Mouse (Mus musculus) limb, embryonic 12.5 days (tissue): ENCODE data around the gene Terb1. TPM values are rescaled to one million over a fixed set of nuclear protein-coding genes. Genes with fewer than 3 reads are reported as not detected.

ENCODE experiments used
- ATAC-seq: fragments of 200-750 bp; cut with Nextera tagmentation; 2 replicates; pipeline ENCODE4 v1.8.0; 2017; ENCODE audit warnings: low read depth, moderate TSS enrichment; ENCODE audit not compliant: insufficient number of reproducible peaks, insufficient read depth, low FRiP score, low TSS enrichment
- H3K27ac ChIP-seq: fragments of 300-500 bp; sonication (generic); 2 replicates; pipeline ENCODE4 v1.5.1; 2016; ENCODE audit warnings: mild to moderate bottlenecking, moderate library complexity
- H3K27me3 ChIP-seq: fragments of 300-500 bp; sonication (generic); 2 replicates; pipeline ENCODE4 v1.6.1; 2016; ENCODE audit warnings: mild to moderate bottlenecking, moderate library complexity
- H3K36me3 ChIP-seq: fragments of 300-500 bp; sonication (generic); 2 replicates; pipeline ENCODE4 v1.6.1; 2016; ENCODE audit warnings: mild to moderate bottlenecking, moderate library complexity
- H3K4me1 ChIP-seq: fragments of 300-500 bp; sonication (generic); replicated peaks from 2 replicates; pipeline ENCODE4 v1.6.1; 2016
- H3K4me2 ChIP-seq: fragments of 300-500 bp; sonication (generic); 2 replicates; pipeline ENCODE4 v1.6.1; 2016; ENCODE audit warnings: mild to moderate bottlenecking, moderate library complexity
- H3K4me3 ChIP-seq: fragments of 300-500 bp; sonication (generic); replicated peaks from 2 replicates; pipeline ENCODE4 v1.5.1; 2016; ENCODE audit warnings: mild to moderate bottlenecking
- H3K9ac ChIP-seq: fragments of 300-500 bp; sonication (generic); replicated peaks from 2 replicates; pipeline ENCODE4 v1.6.1; 2016; ENCODE audit warnings: mild to moderate bottlenecking, moderate library complexity
- H3K9me3 ChIP-seq: fragments of 300-500 bp; sonication (generic); 2 replicates; pipeline ENCODE4 v1.6.1; 2016; ENCODE audit warnings: mild to moderate bottlenecking, moderate library complexity
- WGBS: fragments of 180-500 bp; shearing (Covaris S2); methylation state at CpG from one replicate; pipeline ENCODE4 v1.1.7; 2016; 5-methylcytosine and 5-hydroxymethylcytosine counted together
- polyA plus RNA-seq: library from polyadenylated mRNA; unstranded; fragments of >200 nt; fragmentation: Nextera tagmentation; extraction: Ambion mirVana; gene quantifications from 2 replicates; pipeline ENCODE4 v1.2.1, GENCODE M21; 2016

Terb1 gene
- polyA plus RNA-seq, 1 experiment from 2014 or later = 0.70 TPM

DNA sequence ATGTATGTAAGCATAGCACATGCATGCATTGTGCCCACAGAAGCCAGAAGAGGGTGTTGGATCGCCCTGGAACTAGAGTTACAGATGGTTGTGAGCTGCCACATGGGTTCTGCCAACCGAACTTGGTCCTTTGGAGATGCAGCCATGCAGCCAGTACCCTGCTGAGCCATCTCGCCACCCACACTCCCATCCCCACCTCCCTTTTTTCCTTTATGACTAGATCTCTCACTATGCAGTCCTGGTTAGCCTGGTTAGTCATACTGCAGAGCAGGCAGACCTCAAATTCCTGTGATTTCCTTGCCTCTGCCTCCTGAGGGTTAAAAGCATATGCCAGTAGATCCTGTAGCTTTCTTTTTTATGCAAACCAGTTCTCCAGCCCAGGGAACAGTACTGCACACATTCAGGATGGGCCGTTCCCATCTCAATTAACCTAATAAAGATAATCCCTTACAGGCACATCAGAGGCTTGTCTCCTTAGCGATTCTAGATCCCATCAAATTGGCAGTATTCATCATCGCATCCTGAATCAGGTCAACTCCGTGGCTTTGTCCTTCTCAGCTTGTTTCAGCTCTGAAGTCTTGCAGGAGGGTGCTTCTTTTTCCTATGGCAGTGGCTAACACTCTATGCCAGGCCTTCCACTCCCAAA lies 99.0 kb downstream of the Terb1 start:
- no peaks in the 10 kb centered on the region for H3K9me3 ChIP-seq
- no peak for ATAC-seq
- no peaks in the 10 kb centered on the region for H3K36me3 ChIP-seq
- H3K9ac ChIP-seq = no peak overlapping the region
- WGBS = 61% methylated on average over 7 of the region's 7 CpGs
- no peak overlapping the region for H3K4me2 ChIP-seq
- no peaks in the 10 kb centered on the region for H3K27me3 ChIP-seq
- H3K27ac ChIP-seq = no peak overlapping the region
- no peaks in the 10 kb centered on the region for H3K4me1 ChIP-seq
- no peak overlapping the region for H3K4me3 ChIP-seq

DNA sequence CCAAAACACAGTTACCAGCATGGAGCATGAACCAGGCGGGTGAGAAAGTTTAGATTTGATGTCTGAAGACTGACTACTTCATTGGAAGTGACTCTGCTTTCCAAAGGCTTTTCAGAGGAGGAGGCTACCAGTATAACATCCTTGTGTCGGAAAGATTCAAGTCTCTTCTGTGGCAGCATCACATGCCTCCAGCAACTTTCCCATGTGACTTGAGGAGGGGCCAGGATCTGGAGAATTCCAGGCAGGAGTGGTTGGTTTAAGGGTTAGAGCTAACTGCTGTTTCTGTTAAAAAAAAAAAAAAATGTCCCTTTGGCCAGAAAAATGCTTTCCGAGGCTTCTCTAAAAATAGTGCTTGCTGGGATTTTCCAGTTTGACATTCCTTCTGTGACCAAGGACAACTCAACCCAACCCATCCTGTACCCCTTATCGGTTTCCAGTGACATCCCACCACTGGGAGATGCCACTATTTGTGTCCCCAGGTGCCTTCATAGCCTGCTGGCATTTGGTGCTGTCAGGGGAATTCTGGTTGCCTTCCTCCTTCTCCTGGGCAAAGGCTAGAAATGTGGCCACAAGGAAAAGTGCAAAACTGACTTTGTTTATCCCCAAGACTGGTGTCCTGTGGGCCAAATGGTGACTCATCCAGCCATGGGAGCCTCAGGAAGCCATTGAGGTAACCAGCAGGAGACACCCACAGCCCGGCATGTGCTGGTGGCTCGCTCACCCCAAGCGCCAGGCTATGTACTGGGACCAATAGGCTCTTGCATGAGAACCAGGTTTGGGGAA lies 101.2 kb downstream of the Terb1 start:
- no peak for ATAC-seq
- WGBS = 86% methylated on average over 7 of the region's 7 CpGs

DNA sequence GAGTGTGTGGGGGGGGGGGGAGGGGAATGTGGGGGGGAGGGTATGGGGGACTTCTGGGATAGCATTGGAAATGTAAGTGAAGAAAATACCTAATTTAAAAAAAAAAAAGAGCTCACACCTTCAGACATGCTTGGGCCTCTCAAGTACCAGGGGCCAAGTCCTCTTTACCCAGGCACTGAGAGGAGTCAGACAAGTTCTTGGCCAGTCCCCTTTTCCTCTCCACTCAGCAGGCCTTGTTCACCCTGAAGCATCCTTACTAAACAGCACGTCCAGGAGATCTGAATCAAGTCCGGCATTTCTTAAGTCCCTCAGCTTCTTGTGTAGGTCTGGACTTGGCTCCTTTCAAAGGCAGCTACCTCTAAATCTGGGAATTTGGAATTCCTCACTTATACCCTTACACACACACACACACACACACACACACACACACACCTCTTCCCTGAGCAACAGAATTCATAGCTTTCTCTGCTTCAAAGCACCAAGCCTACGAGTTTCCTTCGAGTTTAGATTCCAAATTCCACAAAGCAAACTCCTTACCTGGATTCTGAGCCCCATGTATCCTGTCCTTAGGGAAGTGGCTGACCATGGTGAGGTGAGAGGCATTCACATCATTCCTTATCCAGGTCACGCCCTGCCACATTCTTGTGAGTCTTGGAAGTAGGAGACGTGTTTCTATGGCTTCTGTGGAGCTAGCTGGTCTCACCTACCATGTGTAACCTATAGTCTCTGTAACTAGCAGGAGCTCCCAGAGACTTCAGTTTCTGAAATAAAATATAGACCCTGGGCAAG lies 103.2 kb downstream of the Terb1 start:
- Histone ChIP-seq H3K36me3 (no peaks in the 10 kb centered on the region), H3K4me2 (no peak overlapping the region), H3K9me3 (no peaks in the 10 kb centered on the region), H3K27me3 (no peaks in the 10 kb centered on the region), H3K4me1 (no peaks in the 10 kb centered on the region), H3K9ac (no peak overlapping the region), H3K27ac (no peak overlapping the region), H3K4me3 (no peak overlapping the region)
- 72% methylated on average over 6 of the region's 6 CpGs for WGBS
- no peak for ATAC-seq

More for the DNA sequence above, 101.2 kb downstream of the Terb1 start:
- no peak overlapping the region for H3K4me3 ChIP-seq
- no peaks in the 10 kb centered on the region for H3K27me3 ChIP-seq
- H3K36me3 ChIP-seq = no peaks in the 10 kb centered on the region
- H3K4me2 ChIP-seq = no peak overlapping the region
- H3K4me1 ChIP-seq = no peaks in the 10 kb centered on the region
- H3K9ac ChIP-seq = no peak overlapping the region
- H3K9me3 ChIP-seq = no peaks in the 10 kb centered on the region
- H3K27ac ChIP-seq = no peak overlapping the region

- H3K4me2 ChIP-seq = no peak overlapping the region
- no peaks in the 10 kb centered on the region for H3K9me3 ChIP-seq
- 72% methylated on average over 15 of the region's 15 CpGs for WGBS
- H3K4me3 ChIP-seq = no peak overlapping the region
- ATAC-seq = no peak
- H3K36me3 ChIP-seq = no peaks in the 10 kb centered on the region
- H3K9ac ChIP-seq = no peak overlapping the region
- no peaks in the 10 kb centered on the region for H3K27me3 ChIP-seq
- H3K27ac ChIP-seq = no peak overlapping the region
- no peaks in the 10 kb centered on the region for H3K4me1 ChIP-seq
Measured at GRCm38 (mm10) chr8:104405430-104406187, 104.1 kb downstream of the Terb1 start.

DNA sequence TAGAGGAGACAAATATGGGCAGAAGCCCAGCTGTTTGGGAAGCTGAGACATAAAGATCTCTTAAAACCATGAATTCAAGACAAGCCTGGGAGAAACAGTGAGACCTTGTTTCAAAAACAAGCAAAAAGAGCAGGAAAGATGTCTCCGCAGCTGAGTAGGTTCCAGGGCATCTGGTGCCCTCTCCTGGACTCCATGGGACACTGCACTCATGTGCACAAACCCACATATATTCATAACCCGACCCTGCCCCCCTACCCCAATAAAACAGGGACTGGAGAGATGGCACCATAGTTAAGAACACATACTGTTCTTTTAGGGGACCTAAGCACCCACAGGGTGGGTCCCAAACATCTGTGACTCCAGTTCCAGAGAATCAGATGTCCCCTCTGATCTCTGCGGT lies 106.1 kb downstream of the Terb1 start:
- H3K27ac ChIP-seq = no peak overlapping the region
- H3K4me1 ChIP-seq = no peaks in the 10 kb centered on the region
- H3K36me3 ChIP-seq = no peaks in the 10 kb centered on the region
- no peak overlapping the region for H3K4me3 ChIP-seq
- no peaks in the 10 kb centered on the region for H3K27me3 ChIP-seq
- WGBS = 68% methylated on average over 3 of the region's 3 CpGs
- ATAC-seq = no peak
- no peak overlapping the region for H3K9ac ChIP-seq
- H3K4me2 ChIP-seq = no peak overlapping the region
- H3K9me3 ChIP-seq = no peaks in the 10 kb centered on the region

Other genes with a start within 250 kb of the Terb1 start
- not detected in 2 replicates for gene Cmtm2a, start 216.7 kb downstream of the Terb1 start, polyA plus RNA-seq
- gene Gm45711, start 199.8 kb downstream of the Terb1 start, polyA plus RNA-seq = not detected in 2 replicates
- not detected in 2 replicates for gene Cmtm1, start 199.8 kb downstream of the Terb1 start, polyA plus RNA-seq
- gene Gm11020, start 188.3 kb downstream of the Terb1 start, polyA plus RNA-seq = not detected in 2 replicates
- gene Cmtm2b, start 187.7 kb downstream of the Terb1 start, polyA plus RNA-seq = not detected in 2 replicates
- 99.8 and 102 TPM in 2 replicates for gene Cmtm3, start 170.5 kb downstream of the Terb1 start, polyA plus RNA-seq
- 3.2 TPM in 2 replicates for gene Cmtm4, start 114.1 kb downstream of the Terb1 start, polyA plus RNA-seq
- 79.0 and 83.5 TPM in 2 replicates for gene Dync1li2, start 66.9 kb downstream of the Terb1 start, polyA plus RNA-seq
- gene Nae1, start 24.7 kb upstream of the Terb1 start, polyA plus RNA-seq = 135 and 138 TPM in 2 replicates
- 0.76 and 1.5 TPM in 2 replicates for gene Car7, start 24.8 kb upstream of the Terb1 start, polyA plus RNA-seq
- gene Pdp2, start 81.5 kb upstream of the Terb1 start, polyA plus RNA-seq = 13.3 and 14.7 TPM in 2 replicates
- not detected in 2 replicates for gene Cdh16, start 114.5 kb upstream of the Terb1 start, polyA plus RNA-seq
- 10.4 and 11.2 TPM in 2 replicates for gene Rrad, start 121.4 kb upstream of the Terb1 start, polyA plus RNA-seq
- 88.6 and 90.2 TPM in 2 replicates for gene Ciao2b, start 132.1 kb upstream of the Terb1 start, polyA plus RNA-seq
- not detected in 2 replicates for gene Ces2a, start 224.1 kb upstream of the Terb1 start, polyA plus RNA-seq